Mouse (Mus musculus) hindbrain, postnatal 0 days (tissue): ENCODE results near the gene Lbx1. TPM values are rescaled to one million over a fixed set of nuclear protein-coding genes. Genes with fewer than 3 reads are reported as not detected.

Experiments used
- ATAC-seq: fragments of 200-750 bp; cut with Nextera tagmentation; 2 replicates; pipeline ENCODE4 v1.8.0; 2017; ENCODE audit warnings: mild to moderate bottlenecking, moderate TSS enrichment, moderate library complexity
- DNase-seq: peaks from one replicate; pipeline ENCODE4 v3.0.0-alpha.2; 2015; ENCODE audit warnings: low spot score
- H3K27ac ChIP-seq: fragments of 300-500 bp; sonication (generic); 2 replicates; pipeline ENCODE4 v1.5.1; 2014; ENCODE audit warnings: mild to moderate bottlenecking
- H3K27me3 ChIP-seq: fragments of 300-500 bp; sonication (generic); 2 replicates; pipeline ENCODE4 v1.6.1; 2014; ENCODE audit warnings: low read length, mixed read lengths; ENCODE audit not compliant: insufficient read depth
- H3K36me3 ChIP-seq: fragments of 300-500 bp; sonication (generic); 2 replicates; pipeline ENCODE4 v1.6.1; 2014; ENCODE audit warnings: low read length, mixed read lengths; ENCODE audit not compliant: insufficient read depth
- H3K4me1 ChIP-seq: fragments of 300-500 bp; sonication (generic); 2 replicates; pipeline ENCODE4 v1.6.1; 2014; ENCODE audit warnings: antibody characterized with exemption, low read length, mixed read lengths; ENCODE audit not compliant: insufficient read depth
- H3K4me2 ChIP-seq: fragments of 300-500 bp; sonication (generic); 2 replicates; pipeline ENCODE4 v1.6.1; 2014; ENCODE audit warnings: low read depth, mild to moderate bottlenecking, low read length, moderate library complexity, mixed read lengths
- H3K4me3 ChIP-seq: fragments of 300-500 bp; sonication (generic); 2 replicates; pipeline ENCODE4 v1.5.1; 2014; ENCODE audit warnings: low read length
- H3K9ac ChIP-seq: fragments of 300-500 bp; sonication (generic); replicated peaks from 2 replicates; pipeline ENCODE4 v1.6.1; 2014; ENCODE audit warnings: mild to moderate bottlenecking, low read length, moderate library complexity, mixed read lengths
- H3K9me3 ChIP-seq: fragments of 300-500 bp; sonication (generic); 2 replicates; pipeline ENCODE4 v1.6.1; 2016; ENCODE audit warnings: low read length, mixed read lengths
- CTCF ChIP-seq: IDR thresholded peaks from 2 replicates; pipeline ENCODE4 v1.5.1; 2016; ENCODE audit warnings: antibody characterized with exemption, control low read depth, low read depth
- WGBS: fragments of 180-500 bp; shearing (Covaris S2); extraction: QIAGEN DNeasy Blood & Tissue Kit; methylation state at CpG from one replicate; pipeline ENCODE4 v1.1.7; 2014; 5-methylcytosine and 5-hydroxymethylcytosine counted together
- polyA plus RNA-seq: library from polyadenylated mRNA; unstranded; fragments of >200 nt; fragmentation: Nextera tagmentation; extraction: Ambion mirVana; gene quantifications from 2 replicates; pipeline ENCODE4 v1.2.1, GENCODE M21; 2015
- total RNA-seq: library from RNA; depleted of rRNA; stranded (reverse); fragments of >200 nt; gene quantifications from 2 replicates; pipeline ENCODE4 v1.2.3, GENCODE M21; 2014; rRNA removed

Gene Lbx1
- total and polyA plus RNA-seq, 2 experiments from 2014 or later: 9.2 to 27.0 TPM

GRCm38 (mm10) chr19:45207662-45208437 is 27.8 kb downstream of the Lbx1 start:
- peak overlapping the region; percentile 30 for H3K4me2 ChIP-seq
- no peak for ATAC-seq
- H3K36me3 ChIP-seq: no peaks in the 10 kb centered on the region
- H3K4me1 ChIP-seq: no peaks in the 10 kb centered on the region
- WGBS: 43% methylated on average over 19 of the region's 19 CpGs
- H3K27ac ChIP-seq: no peak overlapping the region
- peaks cover 4% of the 10 kb centered on the region; the same call in 1 of the 2 replicates for H3K27me3 ChIP-seq
- peak overlapping the region; percentile 5; the same call in 1 of the 2 replicates for H3K4me3 ChIP-seq
- DNase-seq: no peak
- H3K9me3 ChIP-seq: no peaks in the 10 kb centered on the region
- H3K9ac ChIP-seq: no peak overlapping the region
- no peak for TF ChIP-seq CTCF

DNA sequence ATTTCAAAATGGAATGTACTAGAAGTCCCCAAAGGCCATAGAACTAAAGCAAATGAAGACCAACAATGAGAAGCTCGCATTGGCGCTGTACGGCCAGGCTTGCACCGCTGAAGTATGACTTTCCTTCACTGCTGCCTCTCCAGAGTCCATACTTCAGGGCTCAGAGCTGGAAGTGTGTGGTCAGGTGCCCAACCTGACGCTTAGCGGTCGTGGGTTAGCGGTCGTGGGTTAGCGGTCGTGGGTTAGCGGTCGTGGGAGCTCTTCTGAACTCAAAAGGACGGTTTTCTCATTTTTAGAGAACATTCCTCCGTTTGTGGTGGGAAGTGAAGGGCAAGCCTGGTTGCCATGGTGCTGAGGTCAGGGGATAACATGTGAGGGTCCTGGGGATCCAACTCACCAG is 28.5 kb downstream of the Lbx1 start:
- Histone ChIP-seq H3K27me3 (peaks cover 4% of the 10 kb centered on the region; the same call in 1 of the 2 replicates), H3K4me1 (no peaks in the 10 kb centered on the region), H3K36me3 (no peaks in the 10 kb centered on the region), H3K4me2 (no peak overlapping the region), H3K4me3 (no peak overlapping the region), H3K9me3 (no peaks in the 10 kb centered on the region), H3K9ac (no peak overlapping the region), H3K27ac (no peak overlapping the region)
- TF ChIP-seq CTCF: no peak
- ATAC-seq (no peak), DNase-seq (no peak)
- 94% methylated on average over 15 of the region's 15 CpGs for WGBS

DNA sequence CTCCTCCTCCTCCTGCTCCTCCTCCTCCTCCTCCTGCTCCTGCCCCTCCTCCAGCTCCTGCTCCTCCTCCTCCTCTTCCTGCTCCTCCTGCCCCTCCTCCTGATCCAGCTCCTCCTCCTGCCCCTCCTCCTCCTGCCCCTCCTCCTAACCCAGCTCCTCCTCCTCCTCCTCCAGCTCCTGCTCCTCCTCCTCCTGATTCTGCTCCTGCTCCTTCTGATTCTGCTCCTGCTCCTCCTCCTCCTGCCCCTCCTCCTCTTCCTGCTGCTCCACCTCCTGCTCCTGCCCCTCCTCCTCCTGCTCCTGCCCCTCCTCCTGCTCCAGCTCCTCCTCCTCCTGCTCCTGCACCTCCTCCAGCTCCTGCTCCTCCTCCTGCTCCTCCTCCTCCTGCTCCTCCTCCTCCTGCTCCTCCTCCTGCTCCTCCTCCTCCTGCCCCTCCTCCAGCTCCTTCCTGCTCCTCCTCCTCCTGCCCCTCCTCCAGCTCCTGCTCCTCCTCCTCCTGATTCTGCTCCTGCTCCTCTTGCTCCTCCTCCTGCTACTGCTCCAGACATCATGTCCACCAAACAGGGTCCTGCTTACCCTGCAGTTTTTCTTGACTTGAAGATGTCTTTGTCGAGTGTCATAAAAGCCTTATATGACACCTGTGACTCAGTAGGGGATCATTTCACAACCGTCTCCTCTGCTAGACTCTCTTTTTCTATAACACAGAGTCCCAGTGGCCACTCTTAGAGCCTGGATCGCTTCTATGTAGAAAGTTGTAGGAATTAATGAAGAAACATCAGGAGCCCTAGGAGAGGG is 30.1 kb downstream of the Lbx1 start:
- H3K27me3 ChIP-seq: peaks cover 4% of the 10 kb centered on the region; the same call in 1 of the 2 replicates
- DNase-seq (no peak), ATAC-seq (no peak)
- no peak overlapping the region for H3K27ac ChIP-seq
- WGBS: 65% methylated on average over 3 of the region's 3 CpGs
- no peaks in the 10 kb centered on the region for H3K9me3 ChIP-seq
- H3K4me2 ChIP-seq: no peak overlapping the region
- no peak for TF ChIP-seq CTCF
- H3K36me3 ChIP-seq: no peaks in the 10 kb centered on the region
- no peaks in the 10 kb centered on the region for H3K4me1 ChIP-seq
- H3K4me3 ChIP-seq: no peak overlapping the region
- H3K9ac ChIP-seq: no peak overlapping the region

DNA sequence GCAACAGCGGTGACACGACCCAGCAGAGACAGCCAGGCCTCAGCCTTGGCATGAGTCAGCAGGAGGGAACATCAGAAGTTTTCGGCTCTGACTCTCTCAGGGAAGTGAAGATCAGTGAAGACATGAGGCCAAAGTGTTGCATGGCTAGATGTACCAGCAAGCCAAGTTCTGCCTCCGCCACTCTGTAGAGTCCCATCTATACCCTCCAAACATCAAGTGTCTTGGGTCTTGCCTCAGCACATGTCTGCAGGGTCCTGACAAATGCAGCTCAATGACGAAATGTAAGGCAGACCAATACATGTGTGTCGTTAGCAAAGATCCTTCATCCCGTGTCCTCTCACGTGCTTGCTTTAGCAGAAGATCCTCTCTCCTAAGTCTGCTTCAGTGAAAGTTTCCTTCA is 38.6 kb downstream of the Lbx1 start:
- 94% methylated on average over 8 of the region's 8 CpGs for WGBS
- Histone ChIP-seq H3K27ac (no peak overlapping the region), H3K4me1 (no peaks in the 10 kb centered on the region), H3K36me3 (no peaks in the 10 kb centered on the region), H3K4me3 (no peak overlapping the region), H3K9me3 (no peaks in the 10 kb centered on the region), H3K27me3 (no peaks in the 10 kb centered on the region), H3K9ac (no peak overlapping the region), H3K4me2 (no peak overlapping the region)
- no peak for ATAC-seq
- TF ChIP-seq CTCF: no peak
- no peak for DNase-seq

DNA sequence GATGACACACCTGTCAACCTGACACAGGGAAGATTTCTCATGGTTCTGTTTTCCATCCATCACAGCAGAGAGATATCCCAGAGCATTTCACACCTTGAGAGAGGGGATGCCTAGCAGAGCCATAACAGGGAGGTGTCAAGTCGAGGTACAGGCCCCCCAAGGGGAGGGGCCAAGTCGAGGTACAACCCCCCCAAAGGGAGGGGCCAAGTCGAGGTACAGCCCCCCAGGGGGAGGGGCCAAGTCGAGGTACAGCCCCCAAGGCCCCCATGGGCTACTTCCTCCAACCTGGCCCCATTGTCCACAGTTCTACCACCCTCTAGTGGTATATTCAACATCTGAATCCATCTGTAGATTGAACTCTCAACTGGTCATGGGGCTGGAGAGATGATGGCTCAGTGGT is 41.0 kb downstream of the Lbx1 start:
- Histone ChIP-seq H3K9ac (no peak overlapping the region), H3K9me3 (no peaks in the 10 kb centered on the region), H3K4me3 (no peak overlapping the region), H3K4me2 (no peak overlapping the region), H3K27ac (no peak overlapping the region), H3K4me1 (no peaks in the 10 kb centered on the region), H3K36me3 (no peaks in the 10 kb centered on the region), H3K27me3 (no peaks in the 10 kb centered on the region)
- DNase-seq (no peak), ATAC-seq (no peak)
- TF ChIP-seq CTCF: no peak
- WGBS: 50% methylated on average over 4 of the region's 4 CpGs

Other genes with a start within 250 kb of the Lbx1 start
- 66.9 and 81.0 TPM in 2 replicates for gene Sema4g, start 246.7 kb downstream of the Lbx1 start, total RNA-seq
- gene Sema4g, start 246.7 kb downstream of the Lbx1 start, polyA plus RNA-seq: 14.2 and 15.7 TPM in 2 replicates
- 7.5 and 8.6 TPM in 2 replicates for gene Twnk, start 230.1 kb downstream of the Lbx1 start, total RNA-seq
- 8.2 and 8.5 TPM in 2 replicates for gene Twnk, start 230.1 kb downstream of the Lbx1 start, polyA plus RNA-seq
- 97.1 and 98.4 TPM in 2 replicates for gene Mrpl43, start 229.4 kb downstream of the Lbx1 start, total RNA-seq
- 109 and 115 TPM in 2 replicates for gene Mrpl43, start 229.4 kb downstream of the Lbx1 start, polyA plus RNA-seq
- gene Lzts2, start 221.4 kb downstream of the Lbx1 start, total RNA-seq: 44.1 and 44.7 TPM in 2 replicates
- gene Lzts2, start 221.4 kb downstream of the Lbx1 start, polyA plus RNA-seq: 16.4 and 17.0 TPM in 2 replicates
- gene Pdzd7, start 190.1 kb downstream of the Lbx1 start, total RNA-seq: 4.8 and 7.7 TPM in 2 replicates
- gene Pdzd7, start 190.1 kb downstream of the Lbx1 start, polyA plus RNA-seq: 1.9 and 2.5 TPM in 2 replicates
- gene Sfxn3, start 188.3 kb downstream of the Lbx1 start, total RNA-seq: 63.9 and 76.9 TPM in 2 replicates
- gene Sfxn3, start 188.3 kb downstream of the Lbx1 start, polyA plus RNA-seq: 64.4 and 77.3 TPM in 2 replicates
- gene Kazald1, start 160.6 kb downstream of the Lbx1 start, total RNA-seq: 1.7 and 2.8 TPM in 2 replicates
- gene Kazald1, start 160.6 kb downstream of the Lbx1 start, polyA plus RNA-seq: 2.6 and 3.2 TPM in 2 replicates
- gene Tlx1, start 85.1 kb downstream of the Lbx1 start, total RNA-seq: 0.61 and 1.2 TPM in 2 replicates
- 0.61 and 0.93 TPM in 2 replicates for gene Tlx1, start 85.1 kb downstream of the Lbx1 start, polyA plus RNA-seq
- gene Btrc, start 127.9 kb upstream of the Lbx1 start, total RNA-seq: 55.3 and 59.9 TPM in 2 replicates
- gene Btrc, start 127.9 kb upstream of the Lbx1 start, polyA plus RNA-seq: 47.9 and 49.5 TPM in 2 replicates